Mouse (Mus musculus): ENCODE results near the gene Ninj1.

Gene Ninj1

GRCm38 (mm10) chr13:49171729-49172128 lies 15.6 kb upstream of the Ninj1 start:
- in situ Hi-C loops (cut with MboI, MseI), result loop anchor here in 1 of 2 experiments (10.0 kb wide), 1 partner anchor 297 kb away; the partner anchor contains the start of gene Phf2

- in situ Hi-C loops (cut with MboI, MseI), result loop anchor here in 1 of 2 experiments (10.0 kb wide), 1 partner anchor 298 kb away; the partner anchor contains the start of gene Phf2
Measured at GRCm38 (mm10) chr13:49172335-49172734, 14.9 kb upstream of the Ninj1 start.

GRCm38 (mm10) chr13:49172971-49173596 lies 14.2 kb upstream of the Ninj1 start:
- in situ Hi-C loops (cut with MboI, MseI), result loop anchor here in 1 of 2 experiments (10.0 kb wide), 1 partner anchor 298 kb away; the partner anchor contains the start of gene Phf2

- in situ Hi-C loops (cut with MboI, MseI), result loop anchor here in 1 of 2 experiments (10.0 kb wide), 1 partner anchor 301 kb away; the partner anchor contains the start of gene Phf2
Measured at GRCm38 (mm10) chr13:49175509-49175908, 11.8 kb upstream of the Ninj1 start.

GRCm38 (mm10) chr13:49178839-49179585 lies 8.3 kb upstream of the Ninj1 start:
- in situ Hi-C loops (cut with MboI, MseI), result loop anchor here in 1 of 2 experiments (10.0 kb wide), 1 partner anchor 304 kb away; the partner anchor contains the start of gene Phf2

- in situ Hi-C loops (cut with MboI, MseI), result no loop called here
Measured at GRCm38 (mm10) chr13:49180274-49180673, 7.0 kb upstream of the Ninj1 start.

- in situ Hi-C loops (cut with MboI, MseI), result no loop called here
Measured at GRCm38 (mm10) chr13:49180691-49181090, 6.6 kb upstream of the Ninj1 start.

- in situ Hi-C loops (cut with MboI, MseI), result no loop called here
Measured at GRCm38 (mm10) chr13:49181411-49181984, 5.8 kb upstream of the Ninj1 start.

GRCm38 (mm10) chr13:49183161-49183560 lies 4.1 kb upstream of the Ninj1 start:
- in situ Hi-C loops (cut with MboI, MseI), result no loop called here

- in situ Hi-C loops (cut with MboI, MseI), result no loop called here
Measured at GRCm38 (mm10) chr13:49183646-49184045, 3.6 kb upstream of the Ninj1 start.

GRCm38 (mm10) chr13:49186798-49187287 lies 442 bp upstream of the Ninj1 start:
- in situ Hi-C loops (cut with MboI, MseI), result no loop called here

GRCm38 (mm10) chr13:49188219-49188965 lies 1.1 kb downstream of the Ninj1 start:
- in situ Hi-C loops (cut with MboI, MseI), result no loop called here

GRCm38 (mm10) chr13:49188966-49189360 lies 1.7 kb downstream of the Ninj1 start:
- in situ Hi-C loops (cut with MboI, MseI), result no loop called here

- in situ Hi-C loops (cut with MboI, MseI), result no loop called here
Measured at GRCm38 (mm10) chr13:49189970-49190870, 2.9 kb downstream of the Ninj1 start.

- in situ Hi-C loops (cut with MboI, MseI), result no loop called here
Measured at GRCm38 (mm10) chr13:49190876-49191672, 3.8 kb downstream of the Ninj1 start.

GRCm38 (mm10) chr13:49191673-49192035 lies 4.4 kb downstream of the Ninj1 start:
- in situ Hi-C loops (cut with MboI, MseI), result no loop called here

GRCm38 (mm10) chr13:49192156-49192855 lies 5.0 kb downstream of the Ninj1 start:
- in situ Hi-C loops (cut with MboI, MseI), result no loop called here

- in situ Hi-C loops (cut with MboI, MseI), result no loop called here
Measured at GRCm38 (mm10) chr13:49193650-49194049, 6.4 kb downstream of the Ninj1 start.

GRCm38 (mm10) chr13:49194811-49195210 lies 7.5 kb downstream of the Ninj1 start:
- in situ Hi-C loops (cut with MboI, MseI), result no loop called here

Measured in T-helper 17 cell (primary cell).